Mouse (Mus musculus) urinary bladder, adult 2 months (tissue): ENCODE measurements around the gene Olfr32. TPM values are rescaled to one million over a fixed set of nuclear protein-coding genes. Genes with fewer than 3 reads are reported as not detected.
"Not testable (repeated sequence)": the region's sequence is repeated elsewhere in the genome, so short reads cannot be mapped to it uniquely, and the experiment has no call there.

Source experiments
- DNase-seq: peaks from one replicate; pipeline ENCODE4 v3.0.0; 2022; ENCODE audit warnings: low spot score
- polyA plus RNA-seq: library from polyadenylated mRNA; depleted of rRNA; stranded (reverse); fragments of >200 nt; gene quantifications from 2 replicates; pipeline ENCODE4 v1.2.3, GENCODE M21; 2012; rRNA removed

The Olfr32 gene
- not detected in 2 replicates for polyA plus RNA-seq

GRCm38 (mm10) chr2:90142196-90142595, at the start of gene Olfr32:
Gene Olfr32, minus strand, starts transcription at chr2:90142296.
- no peak for DNase-seq

- not testable (repeated sequence) for DNase-seq
Measured at GRCm38 (mm10) chr2:90187082-90187481, 45.0 kb upstream of the Olfr32 start.

GRCm38 (mm10) chr2:90186082-90186481, 44.0 kb upstream of the Olfr32 start:
- not testable (repeated sequence) for DNase-seq

GRCm38 (mm10) chr2:90153916-90154315, 11.8 kb upstream of the Olfr32 start:
- no peak for DNase-seq

- no peak for DNase-seq
Measured at GRCm38 (mm10) chr2:90152991-90153390, 10.9 kb upstream of the Olfr32 start, which contains the start of gene Olfr1270. Gene Olfr1270, minus strand, starts transcription at chr2:90153091.

GRCm38 (mm10) chr2:90121312-90121711, 20.8 kb downstream of the Olfr32 start, which contains the start of gene Olfr1269:
Gene Olfr1269, minus strand, starts transcription at chr2:90121412.
- DNase-seq = no peak

Other genes with a start within 250 kb of the Olfr32 start
- not detected in 2 replicates for gene Olfr1258, start 215.0 kb downstream of the Olfr32 start, polyA plus RNA-seq
- gene Olfr1259, start 193.6 kb downstream of the Olfr32 start, polyA plus RNA-seq = 0.03 and 0.07 TPM in 2 replicates
- not detected in 2 replicates for gene Olfr1260, start 168.0 kb downstream of the Olfr32 start, polyA plus RNA-seq
- not detected in 2 replicates for gene Olfr1261, start 151.1 kb downstream of the Olfr32 start, polyA plus RNA-seq
- not detected in 2 replicates for gene Olfr1262, start 142.2 kb downstream of the Olfr32 start, polyA plus RNA-seq
- not detected in 2 replicates for gene Olfr1263, start 130.2 kb downstream of the Olfr32 start, polyA plus RNA-seq
- gene Olfr1264, start 116.7 kb downstream of the Olfr32 start, polyA plus RNA-seq = not detected in 2 replicates
- gene Olfr1265, start 107.0 kb downstream of the Olfr32 start, polyA plus RNA-seq = not detected in 2 replicates
- gene Olfr140, start 78.7 kb downstream of the Olfr32 start, polyA plus RNA-seq = not detected in 2 replicates
- not detected in 2 replicates for gene Olfr1269, start 20.9 kb downstream of the Olfr32 start, polyA plus RNA-seq
- not detected in 2 replicates for gene Olfr1270, start 10.8 kb upstream of the Olfr32 start, polyA plus RNA-seq
- not detected in 2 replicates for gene Olfr1506, start 82.2 kb upstream of the Olfr32 start, polyA plus RNA-seq
- not detected in 2 replicates for gene Olfr142, start 115.3 kb upstream of the Olfr32 start, polyA plus RNA-seq
- gene Olfr1271, start 128.7 kb upstream of the Olfr32 start, polyA plus RNA-seq = not detected in 2 replicates
- gene Olfr1272, start 150.5 kb upstream of the Olfr32 start, polyA plus RNA-seq = not detected in 2 replicates
- not detected in 2 replicates for gene Gm13769, start 179.9 kb upstream of the Olfr32 start, polyA plus RNA-seq